Mouse (Mus musculus) limb, embryonic 14.5 days (tissue): ENCODE results near the gene Morf4l1. TPM values are rescaled to one million over a fixed set of nuclear protein-coding genes. Genes with fewer than 3 reads are reported as not detected.

Source experiments
- ATAC-seq: fragments of 200-750 bp; cut with Nextera tagmentation; 2 replicates; pipeline ENCODE4 v1.8.0; 2017; ENCODE audit warnings: low read depth, moderate number of reproducible peaks, moderate TSS enrichment; ENCODE audit not compliant: low FRiP score
- DNase-seq: peaks from one replicate; pipeline ENCODE4 v3.0.0-alpha.2; 2015; ENCODE audit warnings: low spot score
- H3K27ac ChIP-seq: fragments of 300-500 bp; sonication (generic); replicated peaks from 2 replicates; pipeline ENCODE4 v1.5.1; 2014; ENCODE audit warnings: low read depth, mild to moderate bottlenecking, low read length, moderate library complexity, mixed read lengths
- H3K27me3 ChIP-seq: fragments of 300-500 bp; sonication (generic); 2 replicates; pipeline ENCODE4 v1.6.1; 2014; ENCODE audit warnings: low read length, mixed read lengths; ENCODE audit not compliant: control insufficient read depth, insufficient read depth
- H3K36me3 ChIP-seq: fragments of 300-500 bp; sonication (generic); 2 replicates; pipeline ENCODE4 v1.6.1; 2014; ENCODE audit warnings: mild to moderate bottlenecking, low read length, moderate library complexity, mixed read lengths; ENCODE audit not compliant: control insufficient read depth, insufficient read depth
- H3K4me1 ChIP-seq: fragments of 300-500 bp; sonication (generic); 2 replicates; pipeline ENCODE4 v1.6.1; 2014; ENCODE audit warnings: antibody characterized with exemption, low read length, mixed read lengths; ENCODE audit not compliant: control insufficient read depth, insufficient read depth
- H3K4me2 ChIP-seq: fragments of 300-500 bp; sonication (generic); replicated peaks from 2 replicates; pipeline ENCODE4 v1.6.1; 2014; ENCODE audit warnings: low read depth, mild to moderate bottlenecking, low read length, moderate library complexity; ENCODE audit not compliant: severe bottlenecking
- H3K4me3 ChIP-seq: fragments of 300-500 bp; sonication (generic); replicated peaks from 2 replicates; pipeline ENCODE4 v1.5.1; 2014; ENCODE audit warnings: low read length
- H3K9ac ChIP-seq: fragments of 300-500 bp; sonication (generic); 2 replicates; pipeline ENCODE4 v1.6.1; 2014; ENCODE audit warnings: mild to moderate bottlenecking, low read depth, low read length, moderate library complexity; ENCODE audit not compliant: severe bottlenecking
- H3K9me3 ChIP-seq: fragments of 300-500 bp; sonication (generic); 2 replicates; pipeline ENCODE4 v1.6.1; 2016; ENCODE audit warnings: low read length; ENCODE audit not compliant: control insufficient read depth
- POLR2A ChIP-seq: fragments of 200-500 bp; IDR thresholded peaks from 2 replicates; pipeline ENCODE4 v1.8.0; 2012; ENCODE audit warnings: inconsistent platforms, mild to moderate bottlenecking, moderate library complexity, borderline replicate concordance; ENCODE audit not compliant: insufficient read depth, insufficient read length; ENCODE audit errors: extremely low read depth
- WGBS: fragments of 180-500 bp; shearing (Covaris S2); extraction: QIAGEN DNeasy Blood & Tissue Kit; methylation state at CpG from one replicate; pipeline ENCODE4 v1.1.7; 2014; 5-methylcytosine and 5-hydroxymethylcytosine counted together
- polyA plus RNA-seq, 2 experiments: library from polyadenylated mRNA; depleted of rRNA in 1 of 2; stranded (reverse) in 1 of 2; unstranded in 1 of 2; fragments of >200 nt; fragmentation: Nextera tagmentation in 1 of 2; extraction: Ambion mirVana in 1 of 2; gene quantifications; 2 replicates each; pipeline versions ENCODE4 v1.2.1 to v1.2.3; 2012 to 2014

Gene Morf4l1
- polyA plus RNA-seq, 2 experiments = 464 to 500 TPM

GRCm38 (mm10) chr9:90113151-90113550 lies 1.4 kb downstream of the Morf4l1 start:
- Histone ChIP-seq H3K36me3 (peaks cover 13% of the 10 kb centered on the region), H3K4me2 (peak overlapping the region; percentile 92), H3K4me3 (peak overlapping the region; percentile 92), H3K9ac (peak overlapping the region; percentile 99), H3K27me3 (no peaks in the 10 kb centered on the region), H3K4me1 (peaks cover 14% of the 10 kb centered on the region), H3K9me3 (no peaks in the 10 kb centered on the region), H3K27ac (peak overlapping the region; percentile 100; the same call in 1 of the 2 replicates)
- WGBS = under 1% methylated on average over 13 of the region's 13 CpGs
- TF ChIP-seq POLR2A = no peak
- ATAC-seq = no peak
- DNase-seq = no peak

- H3K4me3 ChIP-seq = no peak overlapping the region
- WGBS = 79% methylated on average over 6 of the region's 6 CpGs
- H3K9ac ChIP-seq = no peak overlapping the region
- peaks cover 42% of the 10 kb centered on the region for H3K36me3 ChIP-seq
- TF ChIP-seq POLR2A = no peak
- DNase-seq (no peak), ATAC-seq (no peak)
- peaks cover 14% of the 10 kb centered on the region for H3K4me1 ChIP-seq
- no peak overlapping the region for H3K4me2 ChIP-seq
- H3K27me3 ChIP-seq = no peaks in the 10 kb centered on the region
- H3K27ac ChIP-seq = no peak overlapping the region
- H3K9me3 ChIP-seq = no peaks in the 10 kb centered on the region
These were observed 5.2 kb downstream of the Morf4l1 start for GRCm38 (mm10) chr9:90109386-90109785.

DNA sequence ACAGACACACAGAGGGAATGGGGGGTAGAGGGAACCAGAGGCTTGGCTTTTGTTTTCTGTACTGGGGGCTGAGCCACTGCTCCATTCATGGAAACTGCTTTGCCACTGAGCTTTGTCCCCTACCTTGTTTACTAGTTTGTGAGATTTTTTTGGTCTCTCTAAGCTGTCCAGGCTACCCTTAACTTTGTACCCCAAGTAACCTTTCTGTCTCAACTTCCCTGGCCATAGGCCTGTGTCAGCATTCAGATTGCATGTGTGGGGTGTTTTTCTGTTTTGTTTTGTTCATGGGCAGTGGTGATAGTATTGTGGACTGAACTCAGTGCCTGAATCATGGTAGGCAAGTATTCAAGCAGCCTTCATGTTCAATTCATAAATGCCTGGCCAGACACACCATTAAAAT lies 6.3 kb downstream of the Morf4l1 start:
- no peak for TF ChIP-seq POLR2A
- Histone ChIP-seq H3K4me1 (peaks cover 14% of the 10 kb centered on the region), H3K27ac (no peak overlapping the region), H3K9me3 (no peaks in the 10 kb centered on the region), H3K9ac (no peak overlapping the region), H3K27me3 (no peaks in the 10 kb centered on the region), H3K4me3 (no peak overlapping the region), H3K4me2 (no peak overlapping the region), H3K36me3 (peaks cover 52% of the 10 kb centered on the region)
- no peak for ATAC-seq
- no peak for DNase-seq

GRCm38 (mm10) chr9:90106915-90107314 lies 7.7 kb downstream of the Morf4l1 start:
- Histone ChIP-seq H3K4me1 (peaks cover 5% of the 10 kb centered on the region), H3K36me3 (peaks cover 64% of the 10 kb centered on the region), H3K4me3 (no peak overlapping the region), H3K9me3 (no peaks in the 10 kb centered on the region), H3K4me2 (no peak overlapping the region), H3K27ac (no peak overlapping the region), H3K27me3 (no peaks in the 10 kb centered on the region), H3K9ac (no peak overlapping the region)
- 88% methylated on average over 1 of the region's 1 CpGs for WGBS
- no peak for TF ChIP-seq POLR2A
- DNase-seq = no peak
- no peak for ATAC-seq

GRCm38 (mm10) chr9:90105462-90105861 lies 9.1 kb downstream of the Morf4l1 start:
- ATAC-seq (no peak), DNase-seq (no peak)
- H3K9ac ChIP-seq = no peak overlapping the region
- peaks cover 79% of the 10 kb centered on the region for H3K36me3 ChIP-seq
- TF ChIP-seq POLR2A = no peak
- H3K9me3 ChIP-seq = no peaks in the 10 kb centered on the region
- H3K4me2 ChIP-seq = no peak overlapping the region
- H3K27ac ChIP-seq = no peak overlapping the region
- H3K4me1 ChIP-seq = no peaks in the 10 kb centered on the region; the same call in 1 of the 2 replicates
- WGBS = 94% methylated on average over 1 of the region's 1 CpGs
- no peaks in the 10 kb centered on the region for H3K27me3 ChIP-seq
- H3K4me3 ChIP-seq = no peak overlapping the region

GRCm38 (mm10) chr9:90100760-90101159 lies 13.8 kb downstream of the Morf4l1 start:
- Histone ChIP-seq H3K4me1 (no peaks in the 10 kb centered on the region), H3K27me3 (no peaks in the 10 kb centered on the region), H3K4me2 (no peak overlapping the region), H3K9ac (no peak overlapping the region), H3K9me3 (no peaks in the 10 kb centered on the region), H3K36me3 (peaks cover 95% of the 10 kb centered on the region), H3K27ac (no peak overlapping the region), H3K4me3 (no peak overlapping the region)
- WGBS = 83% methylated on average over 2 of the region's 2 CpGs
- ATAC-seq (no peak), DNase-seq (peak; percentile 42)
- TF ChIP-seq POLR2A = no peak
